Mouse (Mus musculus) 3134 (cell line): ENCODE results near the gene Cfap73.

ENCODE experiments used
- DNase-seq: peaks from one replicate; pipeline ENCODE4 v3.0.0-alpha.2; 2011; ENCODE audit warnings: low spot score; ENCODE audit not compliant: insufficient read length; ENCODE audit errors: extremely low read depth

The Cfap73 gene

GRCm38 (mm10) chr5:120587616-120587926 is 46.5 kb downstream of the Cfap73 start:
- DNase-seq = peak; percentile 43

GRCm38 (mm10) chr5:120586741-120587615 is 47.1 kb downstream of the Cfap73 start:
- DNase-seq = no peak

GRCm38 (mm10) chr5:120584968-120585367 is 49.1 kb downstream of the Cfap73 start:
- no peak for DNase-seq

GRCm38 (mm10) chr5:120583511-120583910 is 50.5 kb downstream of the Cfap73 start:
- DNase-seq = no peak

GRCm38 (mm10) chr5:120582002-120582401 is 52.0 kb downstream of the Cfap73 start:
- DNase-seq = peak; percentile 78

GRCm38 (mm10) chr5:120579898-120580626 is 54.0 kb downstream of the Cfap73 start:
- no peak for DNase-seq

GRCm38 (mm10) chr5:120579211-120579897 is 54.7 kb downstream of the Cfap73 start:
- peak; percentile 82 for DNase-seq

- DNase-seq = peak; percentile 73
Measured at GRCm38 (mm10) chr5:120578504-120579081, 55.4 kb downstream of the Cfap73 start.
